Mouse (Mus musculus) cortical plate, adult 2 months (tissue): ENCODE measurements around the gene Myb.

ENCODE experiments used
- CTCF ChIP-seq: fragments of 200-500 bp; IDR thresholded peaks from 2 replicates; pipeline ENCODE4 v1.5.1; 2011; ENCODE audit warnings: mild to moderate bottlenecking, control low read depth, low read length; ENCODE audit not compliant: insufficient read depth; ENCODE audit errors: extremely low read depth
- POLR2A ChIP-seq: fragments of 200-500 bp; IDR thresholded peaks from 2 replicates; pipeline ENCODE4 v1.6.1; 2011; ENCODE audit warnings: mild to moderate bottlenecking, low read length, control low read depth; ENCODE audit not compliant: insufficient read depth; ENCODE audit errors: extremely low read depth

DNA sequence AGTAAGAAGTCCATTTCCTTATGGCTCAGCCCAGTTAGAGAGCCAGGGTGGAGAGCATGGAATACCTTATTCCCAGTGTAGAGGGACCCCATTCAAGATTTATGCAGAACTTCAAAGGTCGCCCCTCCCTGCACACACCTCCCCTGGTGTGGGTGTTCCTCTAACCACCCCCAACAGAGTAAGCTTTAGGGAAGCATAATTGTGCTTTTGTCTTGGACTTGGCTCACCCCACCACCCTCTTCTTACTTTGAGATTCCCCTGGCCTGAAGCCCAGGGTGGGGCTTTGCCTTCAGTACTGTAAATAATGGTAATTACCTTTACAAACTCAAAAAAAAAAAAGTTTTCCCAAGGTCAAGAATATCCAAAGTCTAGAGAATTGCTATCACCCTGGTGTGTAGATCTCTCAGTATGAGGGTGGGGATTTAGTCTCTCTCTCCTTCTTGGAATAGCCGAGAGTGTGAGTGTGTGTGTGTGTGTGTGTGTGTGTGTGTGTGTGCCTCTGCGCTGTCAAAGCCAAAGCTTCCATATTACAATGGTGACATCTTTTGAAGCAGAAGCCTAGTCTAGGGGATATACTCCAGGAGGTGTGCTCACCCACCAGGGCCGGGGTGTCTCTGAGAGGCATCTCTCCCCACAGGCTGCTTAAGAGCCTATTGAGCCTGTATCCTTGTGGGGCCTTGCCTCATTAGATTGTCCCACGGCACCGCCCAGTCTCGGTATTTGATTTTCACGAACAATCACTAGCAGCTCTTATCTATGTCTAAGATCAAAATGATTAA is 69.7 kb downstream of the Myb start:
- TF ChIP-seq POLR2A, result no peak
- TF ChIP-seq CTCF, result no peak
